Mouse (Mus musculus) hindbrain, postnatal 0 days (tissue): Measurements from ENCODE around the gene Tmem108. TPM values are rescaled to one million over a fixed set of nuclear protein-coding genes. Genes with fewer than 3 reads are reported as not detected.

Experiments used
- ATAC-seq: fragments of 200-750 bp; cut with Nextera tagmentation; 2 replicates; pipeline ENCODE4 v1.8.0; 2017; ENCODE audit warnings: mild to moderate bottlenecking, moderate TSS enrichment, moderate library complexity
- DNase-seq: peaks from one replicate; pipeline ENCODE4 v3.0.0-alpha.2; 2015; ENCODE audit warnings: low spot score
- H3K27ac ChIP-seq: fragments of 300-500 bp; sonication (generic); 2 replicates; pipeline ENCODE4 v1.5.1; 2014; ENCODE audit warnings: mild to moderate bottlenecking
- H3K27me3 ChIP-seq: fragments of 300-500 bp; sonication (generic); 2 replicates; pipeline ENCODE4 v1.6.1; 2014; ENCODE audit warnings: low read length, mixed read lengths; ENCODE audit not compliant: insufficient read depth
- H3K36me3 ChIP-seq: fragments of 300-500 bp; sonication (generic); 2 replicates; pipeline ENCODE4 v1.6.1; 2014; ENCODE audit warnings: low read length, mixed read lengths; ENCODE audit not compliant: insufficient read depth
- H3K4me1 ChIP-seq: fragments of 300-500 bp; sonication (generic); 2 replicates; pipeline ENCODE4 v1.6.1; 2014; ENCODE audit warnings: antibody characterized with exemption, low read length, mixed read lengths; ENCODE audit not compliant: insufficient read depth
- H3K4me2 ChIP-seq: fragments of 300-500 bp; sonication (generic); 2 replicates; pipeline ENCODE4 v1.6.1; 2014; ENCODE audit warnings: low read depth, mild to moderate bottlenecking, low read length, moderate library complexity, mixed read lengths
- H3K4me3 ChIP-seq: fragments of 300-500 bp; sonication (generic); 2 replicates; pipeline ENCODE4 v1.5.1; 2014; ENCODE audit warnings: low read length
- H3K9ac ChIP-seq: fragments of 300-500 bp; sonication (generic); replicated peaks from 2 replicates; pipeline ENCODE4 v1.6.1; 2014; ENCODE audit warnings: mild to moderate bottlenecking, low read length, moderate library complexity, mixed read lengths
- H3K9me3 ChIP-seq: fragments of 300-500 bp; sonication (generic); 2 replicates; pipeline ENCODE4 v1.6.1; 2016; ENCODE audit warnings: low read length, mixed read lengths
- CTCF ChIP-seq: IDR thresholded peaks from 2 replicates; pipeline ENCODE4 v1.5.1; 2016; ENCODE audit warnings: antibody characterized with exemption, control low read depth, low read depth
- WGBS: fragments of 180-500 bp; shearing (Covaris S2); extraction: QIAGEN DNeasy Blood & Tissue Kit; methylation state at CpG from one replicate; pipeline ENCODE4 v1.1.7; 2014; 5-methylcytosine and 5-hydroxymethylcytosine counted together
- polyA plus RNA-seq: library from polyadenylated mRNA; unstranded; fragments of >200 nt; fragmentation: Nextera tagmentation; extraction: Ambion mirVana; gene quantifications from 2 replicates; pipeline ENCODE4 v1.2.1, GENCODE M21; 2015
- total RNA-seq: library from RNA; depleted of rRNA; stranded (reverse); fragments of >200 nt; gene quantifications from 2 replicates; pipeline ENCODE4 v1.2.3, GENCODE M21; 2014

Tmem108 gene
- total and polyA plus RNA-seq, 2 experiments from 2014 or later: 21.5 to 24.4 TPM

DNA sequence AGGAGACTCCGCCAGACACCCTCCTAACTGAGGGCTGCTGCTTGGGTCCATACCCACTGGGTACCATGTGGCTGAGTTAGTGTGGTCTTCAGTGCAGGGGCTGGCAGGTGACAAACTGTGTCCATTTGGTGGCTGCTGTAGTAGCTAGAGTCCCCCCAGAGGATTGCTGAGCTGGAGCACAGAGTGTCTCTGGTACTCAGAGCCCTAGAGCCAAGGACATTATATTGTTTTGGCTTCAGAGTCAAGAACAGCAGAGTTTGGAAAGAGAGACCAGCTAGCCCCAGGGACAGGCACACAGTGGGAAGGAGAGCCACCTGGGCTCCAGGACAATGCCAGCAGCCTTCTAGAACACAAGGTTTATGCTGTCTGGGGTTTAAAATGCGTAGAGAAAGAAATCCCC is 259.0 kb downstream of the Tmem108 start:
- H3K36me3 ChIP-seq: no peaks in the 10 kb centered on the region
- H3K27ac ChIP-seq: no peak overlapping the region
- WGBS: 61% methylated on average over 2 of the region's 2 CpGs
- H3K9ac ChIP-seq: no peak overlapping the region
- H3K4me1 ChIP-seq: peaks cover 19% of the 10 kb centered on the region
- no peak for TF ChIP-seq CTCF
- H3K4me2 ChIP-seq: no peak overlapping the region
- H3K4me3 ChIP-seq: no peak overlapping the region
- DNase-seq (no peak), ATAC-seq (no peak; the same call in 1 of the 2 replicates)
- H3K27me3 ChIP-seq: no peaks in the 10 kb centered on the region
- H3K9me3 ChIP-seq: no peaks in the 10 kb centered on the region

DNA sequence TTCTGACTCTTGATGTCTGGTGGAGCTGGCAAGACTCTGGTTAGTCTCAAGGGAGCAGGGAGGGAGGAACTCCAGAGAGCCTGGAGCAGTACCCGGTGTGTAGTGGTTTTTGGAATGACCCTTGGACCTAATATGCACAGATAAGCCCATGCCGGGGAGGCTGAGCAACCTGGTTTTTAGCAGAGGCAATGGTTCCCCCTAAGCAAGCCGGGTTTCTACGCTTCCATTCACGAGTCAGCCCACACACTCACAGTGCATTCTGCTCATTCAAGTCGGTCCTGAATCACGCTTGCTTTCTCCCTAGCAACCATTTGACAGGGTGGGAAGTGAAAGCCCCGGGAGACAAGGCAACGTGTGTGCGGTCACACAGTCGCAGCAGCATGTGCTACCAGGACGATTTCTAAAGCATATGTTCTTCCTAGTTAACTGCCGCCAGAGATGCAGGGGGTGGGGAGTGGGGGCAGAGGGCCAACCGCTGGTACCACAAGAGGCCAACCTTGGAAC is 259.7 kb downstream of the Tmem108 start:
- no peaks in the 10 kb centered on the region for H3K36me3 ChIP-seq
- peak overlapping the region; percentile 8; the same call in 1 of the 2 replicates for H3K4me2 ChIP-seq
- H3K4me1 ChIP-seq: peaks cover 19% of the 10 kb centered on the region
- WGBS: 2% methylated on average over 14 of the region's 14 CpGs
- peak; percentile 87 for ATAC-seq
- no peak overlapping the region for H3K27ac ChIP-seq
- DNase-seq: peak; percentile 87
- H3K4me3 ChIP-seq: no peak overlapping the region
- H3K9me3 ChIP-seq: no peaks in the 10 kb centered on the region
- no peak for TF ChIP-seq CTCF
- H3K27me3 ChIP-seq: no peaks in the 10 kb centered on the region
- H3K9ac ChIP-seq: no peak overlapping the region

DNA sequence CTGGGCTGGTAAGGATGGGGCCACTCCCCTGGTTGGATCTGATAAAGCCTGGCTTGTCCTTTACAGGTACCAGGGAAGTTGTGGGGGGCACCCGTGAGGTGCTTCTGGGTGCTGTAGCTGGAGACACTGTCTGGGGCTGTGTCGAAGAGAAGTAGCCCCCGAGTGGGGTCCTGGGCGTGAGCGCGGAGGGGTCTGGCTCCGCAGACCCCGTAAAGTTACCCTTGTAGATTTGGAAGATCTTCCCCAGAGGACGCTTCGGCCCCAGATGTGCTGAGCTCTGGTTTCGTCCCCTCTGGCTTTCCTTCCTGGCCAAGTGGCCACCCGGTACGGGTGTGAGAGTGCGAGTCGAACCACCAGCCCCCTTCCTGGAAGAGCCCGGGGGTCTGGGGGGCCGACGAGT is 262.3 kb downstream of the Tmem108 start:
- Histone ChIP-seq H3K27me3 (no peaks in the 10 kb centered on the region), H3K9me3 (no peaks in the 10 kb centered on the region), H3K9ac (no peak overlapping the region), H3K4me3 (no peak overlapping the region), H3K4me1 (peaks cover 17% of the 10 kb centered on the region), H3K4me2 (no peak overlapping the region), H3K36me3 (no peaks in the 10 kb centered on the region), H3K27ac (no peak overlapping the region)
- ATAC-seq (no peak), DNase-seq (no peak)
- TF ChIP-seq CTCF: no peak
- 82% methylated on average over 18 of the region's 18 CpGs for WGBS

DNA sequence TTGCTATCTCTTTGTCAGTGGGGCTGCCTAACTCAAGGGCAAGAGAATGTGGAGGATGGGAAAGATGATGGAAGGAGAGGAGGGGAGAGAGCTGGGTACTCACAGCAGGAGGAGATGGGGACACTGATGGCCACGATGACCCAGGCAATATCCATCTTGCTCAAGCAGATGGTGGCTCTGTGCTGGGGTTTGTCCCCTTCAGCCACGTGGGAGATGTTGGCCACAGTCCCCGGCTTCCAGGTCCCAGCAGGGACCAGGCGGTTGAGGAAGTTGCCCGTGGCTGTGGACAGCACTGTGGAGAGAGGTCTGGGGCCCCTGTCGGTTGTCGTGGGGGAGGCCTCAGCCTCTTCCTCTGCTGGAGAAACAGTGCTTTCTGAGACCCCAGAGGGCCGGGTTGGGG is 262.9 kb downstream of the Tmem108 start:
- 60% methylated on average over 8 of the region's 8 CpGs for WGBS
- no peaks in the 10 kb centered on the region for H3K27me3 ChIP-seq
- H3K9me3 ChIP-seq: no peaks in the 10 kb centered on the region
- peaks cover 17% of the 10 kb centered on the region for H3K4me1 ChIP-seq
- H3K4me3 ChIP-seq: no peak overlapping the region
- DNase-seq: no peak
- H3K27ac ChIP-seq: no peak overlapping the region
- H3K9ac ChIP-seq: no peak overlapping the region
- H3K4me2 ChIP-seq: no peak overlapping the region
- no peak for TF ChIP-seq CTCF
- no peak for ATAC-seq
- H3K36me3 ChIP-seq: no peaks in the 10 kb centered on the region

DNA sequence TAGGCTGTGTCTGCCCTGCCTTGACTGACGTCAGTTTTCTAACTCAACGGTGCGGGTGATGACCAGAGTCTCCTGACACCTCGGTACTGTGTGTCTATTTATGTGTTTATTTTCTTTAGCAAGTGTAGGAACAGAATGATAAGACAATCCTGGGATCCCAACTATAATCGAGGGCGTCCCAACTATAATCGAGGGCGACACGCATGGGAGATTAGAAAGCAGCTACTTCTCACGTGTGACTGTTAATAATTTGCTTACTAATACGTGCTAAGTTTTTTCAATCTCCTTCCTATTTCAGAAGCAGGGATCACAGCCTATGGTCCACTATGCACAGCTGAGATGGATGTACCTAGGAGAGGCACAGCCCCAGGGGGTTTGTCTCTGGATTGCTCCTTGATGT is 266.2 kb downstream of the Tmem108 start:
- no peak overlapping the region for H3K4me2 ChIP-seq
- no peaks in the 10 kb centered on the region for H3K9me3 ChIP-seq
- no peaks in the 10 kb centered on the region for H3K36me3 ChIP-seq
- no peak for ATAC-seq
- no peak for TF ChIP-seq CTCF
- no peaks in the 10 kb centered on the region for H3K27me3 ChIP-seq
- H3K4me3 ChIP-seq: no peak overlapping the region
- DNase-seq: no peak
- 82% methylated on average over 11 of the region's 11 CpGs for WGBS
- no peak overlapping the region for H3K9ac ChIP-seq
- no peak overlapping the region for H3K27ac ChIP-seq
- 0 out of 2 replicates have a peak, but pooled peaks cover 5% of the 10 kb centered on the region for H3K4me1 ChIP-seq

DNA sequence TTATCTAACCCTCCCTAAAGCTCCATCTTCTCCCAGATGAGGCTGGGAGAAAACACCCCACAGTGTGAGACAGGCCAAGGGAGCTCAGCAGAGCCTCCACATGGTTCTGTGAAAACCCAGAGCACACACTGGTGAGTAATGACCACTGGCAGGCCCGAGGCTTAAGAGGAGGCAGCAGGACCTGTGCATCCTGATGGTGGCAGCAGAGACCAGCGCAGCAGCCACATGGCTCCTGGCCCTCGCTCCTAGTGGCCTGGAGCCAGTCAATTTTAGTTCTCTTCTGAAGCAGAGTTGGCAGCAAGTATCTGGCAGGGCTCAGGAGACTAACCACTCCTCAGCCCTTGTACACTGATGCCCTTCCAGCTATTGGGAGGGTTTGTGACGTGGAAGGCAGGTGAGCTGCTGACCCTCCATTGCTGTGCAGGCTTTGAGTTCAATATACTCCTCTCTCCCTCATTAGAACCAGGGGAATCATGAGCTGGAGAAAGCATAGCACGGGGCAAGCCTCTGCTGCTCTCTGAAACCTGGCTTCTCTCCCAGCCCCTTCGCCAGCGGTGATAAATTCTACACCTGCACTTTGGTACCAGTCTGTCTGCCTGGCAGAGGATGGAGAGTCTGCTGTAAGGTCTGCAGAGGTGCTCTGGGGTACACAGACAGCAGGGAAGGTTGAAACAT is 267.2 kb downstream of the Tmem108 start:
- Histone ChIP-seq H3K36me3 (no peaks in the 10 kb centered on the region), H3K4me2 (no peak overlapping the region), H3K27ac (no peak overlapping the region), H3K27me3 (no peaks in the 10 kb centered on the region), H3K9me3 (no peaks in the 10 kb centered on the region), H3K4me1 (0 out of 2 replicates have a peak, but pooled peaks cover 5% of the 10 kb centered on the region), H3K9ac (no peak overlapping the region), H3K4me3 (no peak overlapping the region)
- peak; percentile 90 for ATAC-seq
- 25% methylated on average over 7 of the region's 7 CpGs for WGBS
- peak; percentile 99 for TF ChIP-seq CTCF
- DNase-seq: peak; percentile 94

DNA sequence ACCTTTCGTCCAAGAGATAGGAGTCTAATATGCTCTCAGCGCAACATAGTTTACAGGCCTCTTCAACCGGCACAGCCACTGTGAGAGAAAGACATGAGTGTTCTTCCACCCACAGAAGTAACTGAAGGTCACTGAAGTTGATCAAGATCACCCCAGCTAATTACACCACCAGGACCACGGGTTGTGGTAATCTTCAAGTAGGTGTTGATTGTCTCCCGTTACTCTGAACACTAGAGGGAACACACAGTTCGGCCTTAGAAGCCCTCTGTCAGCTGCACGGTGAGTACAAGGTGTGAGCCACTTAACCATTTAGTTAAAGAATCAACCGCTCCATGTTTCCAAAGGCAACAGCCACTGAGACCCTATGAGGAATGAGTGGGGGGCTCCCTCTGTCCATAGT is 269.7 kb downstream of the Tmem108 start:
- Histone ChIP-seq H3K27ac (no peak overlapping the region), H3K27me3 (no peaks in the 10 kb centered on the region), H3K9ac (no peak overlapping the region), H3K4me1 (0 out of 2 replicates have a peak, but pooled peaks cover 5% of the 10 kb centered on the region), H3K36me3 (no peaks in the 10 kb centered on the region), H3K9me3 (no peaks in the 10 kb centered on the region), H3K4me2 (no peak overlapping the region), H3K4me3 (no peak overlapping the region)
- WGBS: 87% methylated on average over 8 of the region's 8 CpGs
- no peak for TF ChIP-seq CTCF
- ATAC-seq: no peak
- DNase-seq: no peak
